Mouse (Mus musculus) forebrain, embryonic 12.5 days (tissue): ENCODE data around the gene Surf4. TPM values are rescaled to one million over a fixed set of nuclear protein-coding genes. Genes with fewer than 3 reads are reported as not detected.

Experiments used
- ATAC-seq: fragments of 200-750 bp; cut with Nextera tagmentation; 2 replicates; pipeline ENCODE4 v1.8.0; 2017; ENCODE audit warnings: moderate TSS enrichment; ENCODE audit not compliant: low FRiP score
- H3K27ac ChIP-seq: fragments of 300-500 bp; sonication (generic); 2 replicates; pipeline ENCODE4 v1.5.1; 2016; ENCODE audit warnings: mild to moderate bottlenecking
- H3K27me3 ChIP-seq: fragments of 300-500 bp; sonication (generic); 2 replicates; pipeline ENCODE4 v1.6.1; 2016; ENCODE audit warnings: mild to moderate bottlenecking
- H3K36me3 ChIP-seq: fragments of 300-500 bp; sonication (generic); replicated peaks from 2 replicates; pipeline ENCODE4 v1.6.1; 2016; ENCODE audit warnings: mild to moderate bottlenecking
- H3K4me1 ChIP-seq: fragments of 300-500 bp; sonication (generic); 2 replicates; pipeline ENCODE4 v1.6.1; 2016
- H3K4me2 ChIP-seq: fragments of 300-500 bp; sonication (generic); 2 replicates; pipeline ENCODE4 v1.6.1; 2016; ENCODE audit warnings: mild to moderate bottlenecking, moderate library complexity
- H3K4me3 ChIP-seq: fragments of 300-500 bp; sonication (generic); replicated peaks from 2 replicates; pipeline ENCODE4 v1.5.1; 2016; ENCODE audit warnings: mild to moderate bottlenecking
- H3K9ac ChIP-seq: fragments of 300-500 bp; sonication (generic); 2 replicates; pipeline ENCODE4 v1.6.1; 2016; ENCODE audit warnings: mild to moderate bottlenecking
- H3K9me3 ChIP-seq: fragments of 300-500 bp; sonication (generic); 2 replicates; pipeline ENCODE4 v1.6.1; 2016
- WGBS: fragments of 180-500 bp; shearing (Covaris S2); methylation state at CpG from one replicate; pipeline ENCODE4 v1.1.7; 2016; 5-methylcytosine and 5-hydroxymethylcytosine counted together
- polyA plus RNA-seq: library from polyadenylated mRNA; unstranded; fragments of >200 nt; fragmentation: Nextera tagmentation; extraction: Ambion mirVana; gene quantifications from 2 replicates; pipeline ENCODE4 v1.2.1, GENCODE M21; 2016

Surf4 gene
- polyA plus RNA-seq, 1 experiment from 2014 or later = 125 TPM

- WGBS = 89% methylated on average over 6 of the region's 6 CpGs
- ATAC-seq = no peak
- Histone ChIP-seq H3K4me3 (no peak overlapping the region), H3K4me2 (no peak overlapping the region), H3K9ac (no peak overlapping the region), H3K27me3 (no peaks in the 10 kb centered on the region), H3K36me3 (peaks cover 76% of the 10 kb centered on the region), H3K4me1 (peaks cover 21% of the 10 kb centered on the region), H3K27ac (no peak overlapping the region), H3K9me3 (no peaks in the 10 kb centered on the region)
Measured at GRCm38 (mm10) chr2:26920190-26920855, 13.4 kb downstream of the Surf4 start.

GRCm38 (mm10) chr2:26919684-26920083 is 14.0 kb downstream of the Surf4 start:
- peaks cover 27% of the 10 kb centered on the region for H3K4me1 ChIP-seq
- no peak overlapping the region for H3K4me2 ChIP-seq
- H3K9me3 ChIP-seq = no peaks in the 10 kb centered on the region
- H3K27ac ChIP-seq = no peak overlapping the region
- 92% methylated on average over 3 of the region's 3 CpGs for WGBS
- H3K27me3 ChIP-seq = no peaks in the 10 kb centered on the region
- no peak for ATAC-seq
- no peak overlapping the region for H3K9ac ChIP-seq
- peaks cover 69% of the 10 kb centered on the region for H3K36me3 ChIP-seq
- no peak overlapping the region for H3K4me3 ChIP-seq

GRCm38 (mm10) chr2:26916738-26917137 is 17.0 kb downstream of the Surf4 start:
- Histone ChIP-seq H3K27ac (peak overlapping the region; percentile 73; the same call in 1 of the 2 replicates), H3K36me3 (peaks cover 67% of the 10 kb centered on the region), H3K9me3 (no peaks in the 10 kb centered on the region), H3K9ac (peak overlapping the region; percentile 74), H3K4me2 (peak overlapping the region; percentile 95), H3K27me3 (no peaks in the 10 kb centered on the region), H3K4me3 (peak overlapping the region; percentile 73), H3K4me1 (peaks cover 42% of the 10 kb centered on the region)
- no peak for ATAC-seq
- WGBS = 3% methylated on average over 13 of the region's 13 CpGs

- H3K4me2 ChIP-seq = peak within 1 kb of the TSS; percentile 95
- H3K4me1 ChIP-seq = peaks cover 46% of the 10 kb centered on the region
- 3% methylated on average over 47 of the region's 47 CpGs for WGBS
- peaks cover 65% of the 10 kb centered on the region for H3K36me3 ChIP-seq
- H3K9me3 ChIP-seq = no peaks in the 10 kb centered on the region
- H3K4me3 ChIP-seq = peak within 1 kb of the TSS; percentile 73
- H3K27me3 ChIP-seq = no peaks in the 10 kb centered on the region
- ATAC-seq = peak; percentile 79
- peak within 1 kb of the TSS; percentile 73 for H3K27ac ChIP-seq
- peak within 1 kb of the TSS; percentile 74 for H3K9ac ChIP-seq
Measured at GRCm38 (mm10) chr2:26915927-26916728, 17.6 kb downstream of the Surf4 start, which contains the start of the genes Surf2 and Surf1. TSS of gene Surf2 (plus strand) at chr2:26916367. TSS of gene Surf1 (minus strand) at chr2:26916530.

- no peak overlapping the region for H3K9ac ChIP-seq
- ATAC-seq = no peak
- H3K27me3 ChIP-seq = no peaks in the 10 kb centered on the region
- WGBS = 63% methylated on average over 8 of the region's 8 CpGs
- H3K36me3 ChIP-seq = peaks cover 47% of the 10 kb centered on the region
- peaks cover 51% of the 10 kb centered on the region for H3K4me1 ChIP-seq
- H3K4me3 ChIP-seq = no peak overlapping the region
- no peaks in the 10 kb centered on the region for H3K9me3 ChIP-seq
- no peak overlapping the region for H3K4me2 ChIP-seq
- no peak overlapping the region for H3K27ac ChIP-seq
Measured at GRCm38 (mm10) chr2:26914148-26914941, 19.4 kb downstream of the Surf4 start.

GRCm38 (mm10) chr2:26913416-26914147 is 20.1 kb downstream of the Surf4 start:
- Histone ChIP-seq H3K27me3 (no peaks in the 10 kb centered on the region), H3K4me3 (no peak overlapping the region), H3K9me3 (no peaks in the 10 kb centered on the region), H3K9ac (no peak overlapping the region), H3K4me2 (no peak overlapping the region), H3K4me1 (peaks cover 59% of the 10 kb centered on the region), H3K27ac (no peak overlapping the region), H3K36me3 (peaks cover 44% of the 10 kb centered on the region)
- 83% methylated on average over 17 of the region's 17 CpGs for WGBS
- ATAC-seq = no peak

GRCm38 (mm10) chr2:26912253-26912770 is 21.4 kb downstream of the Surf4 start:
- ATAC-seq = no peak
- no peak overlapping the region for H3K27ac ChIP-seq
- H3K27me3 ChIP-seq = no peaks in the 10 kb centered on the region
- peak overlapping the region; percentile 88 for H3K4me3 ChIP-seq
- 71% methylated on average over 5 of the region's 5 CpGs for WGBS
- H3K4me2 ChIP-seq = peak overlapping the region; percentile 100
- H3K9me3 ChIP-seq = no peaks in the 10 kb centered on the region
- peaks cover 47% of the 10 kb centered on the region for H3K36me3 ChIP-seq
- H3K9ac ChIP-seq = peak overlapping the region; percentile 98
- H3K4me1 ChIP-seq = peaks cover 58% of the 10 kb centered on the region

GRCm38 (mm10) chr2:26910994-26911765 is 22.5 kb downstream of the Surf4 start:
- Histone ChIP-seq H3K27me3 (no peaks in the 10 kb centered on the region), H3K4me3 (peak overlapping the region; percentile 88), H3K27ac (peak overlapping the region; percentile 96), H3K9me3 (no peaks in the 10 kb centered on the region), H3K9ac (peak overlapping the region; percentile 98), H3K4me1 (peaks cover 51% of the 10 kb centered on the region), H3K36me3 (peaks cover 59% of the 10 kb centered on the region), H3K4me2 (peak overlapping the region; percentile 100)
- under 1% methylated on average over 37 of the region's 37 CpGs for WGBS
- peak; percentile 50 for ATAC-seq

GRCm38 (mm10) chr2:26910124-26910993 is 23.4 kb downstream of the Surf4 start, which contains the start of the genes Med22 and Rpl7a:
TSS of gene Med22 (minus strand) at chr2:26910677.
TSS of gene Rpl7a (plus strand) at chr2:26910764.
- H3K4me1 ChIP-seq = peaks cover 46% of the 10 kb centered on the region
- peak within 1 kb of the TSS; percentile 98 for H3K9ac ChIP-seq
- peak within 1 kb of the TSS; percentile 96 for H3K27ac ChIP-seq
- peak; percentile 93 for ATAC-seq
- peak within 1 kb of the TSS; percentile 100 for H3K4me2 ChIP-seq
- no peaks in the 10 kb centered on the region for H3K27me3 ChIP-seq
- peak within 1 kb of the TSS; percentile 88 for H3K4me3 ChIP-seq
- peaks cover 67% of the 10 kb centered on the region for H3K36me3 ChIP-seq
- no peaks in the 10 kb centered on the region for H3K9me3 ChIP-seq
- under 1% methylated on average over 73 of the region's 74 CpGs for WGBS

- peaks cover 73% of the 10 kb centered on the region for H3K36me3 ChIP-seq
- peak overlapping the region; percentile 100 for H3K4me2 ChIP-seq
- H3K9me3 ChIP-seq = no peaks in the 10 kb centered on the region
- H3K27ac ChIP-seq = no peak overlapping the region
- peaks cover 36% of the 10 kb centered on the region for H3K4me1 ChIP-seq
- no peak for ATAC-seq
- peak overlapping the region; percentile 88 for H3K4me3 ChIP-seq
- H3K9ac ChIP-seq = peak overlapping the region; percentile 98
- H3K27me3 ChIP-seq = no peaks in the 10 kb centered on the region
Measured at GRCm38 (mm10) chr2:26909387-26909784, 24.3 kb downstream of the Surf4 start.
